Mouse (Mus musculus) megakaryocyte, embryonic 14.5 days (primary cell): ENCODE results near the gene Mfap5.

Source experiments
- FLI1 ChIP-seq: IDR thresholded peaks from 2 replicates; pipeline ENCODE4 v1.6.1; 2012; ENCODE audit warnings: low read length, inconsistent platforms, mixed read lengths
- GATA1 ChIP-seq: IDR thresholded peaks from 3 replicates; pipeline ENCODE4 v1.6.1; 2012; ENCODE audit warnings: mixed read lengths, low read length, inconsistent platforms, borderline replicate concordance

DNA sequence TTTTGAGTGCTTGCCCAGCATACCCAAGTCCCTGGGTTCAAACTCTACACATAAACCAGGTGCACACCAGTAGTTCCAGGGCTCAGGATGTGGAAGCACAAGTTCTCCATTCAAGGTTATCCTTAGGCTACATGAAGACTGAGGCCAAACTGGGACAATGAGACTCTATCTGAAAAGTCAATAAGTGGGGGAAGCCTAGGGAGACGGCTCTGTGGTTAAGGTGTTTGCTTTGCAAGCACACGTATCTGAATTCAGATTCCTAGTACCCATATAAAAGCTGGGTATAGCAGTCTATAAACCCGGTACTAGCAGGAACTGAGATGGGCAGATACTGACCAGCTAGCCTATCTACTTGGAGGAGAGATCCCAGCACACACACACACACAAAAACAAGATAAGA, 27.6 kb upstream of the Mfap5 start:
- TF ChIP-seq GATA1 (no peak), FLI1 (no peak)
